Mouse (Mus musculus) adrenal gland, adult 2 months (tissue): ENCODE results near the gene Mycl. TPM values are rescaled to one million over a fixed set of nuclear protein-coding genes. Genes with fewer than 3 reads are reported as not detected.

Experiments
- DNase-seq: peaks from one replicate; pipeline ENCODE4 v3.0.0; 2021
- long read RNA-seq: library from polyadenylated mRNA; stranded (forward); transcript quantifications from one replicate; pipeline ENCODE4 v2.0.0, GENCODE M21; 2021
- polyA plus RNA-seq: library from polyadenylated mRNA; depleted of rRNA; stranded (reverse); fragments of >200 nt; gene quantifications from 2 replicates; pipeline ENCODE4 v1.2.3, GENCODE M21; 2012; rRNA removed
- total RNA-seq, 2 experiments: library from RNA; stranded (reverse); gene quantifications; 2 replicates each; pipeline ENCODE4 v1.2.3; 2021

The Mycl gene
- 1 to 10 TPM; 1.6 to 2.6 TPM for total RNA-seq
- polyA plus RNA-seq = 0.54 and 1.2 TPM in 2 replicates
- long read RNA-seq, partial matches to known transcripts = 0 of 6 reads
- long read RNA-seq, other reads (novel, unspliced or antisense) = 0 of 6 reads

GRCm38 (mm10) chr4:122995404-122996220 lies at the start of gene Mycl:
Gene Mycl, plus strand, starts transcription at chr4:122995652.
- peak; percentile 87 for DNase-seq

- DNase-seq = no peak
Measured at GRCm38 (mm10) chr4:122947223-122947622, 48.2 kb upstream of the Mycl start.

GRCm38 (mm10) chr4:122949096-122949495 lies 46.4 kb upstream of the Mycl start:
- DNase-seq = no peak

GRCm38 (mm10) chr4:122954680-122955411 lies 40.6 kb upstream of the Mycl start:
- no peak for DNase-seq

GRCm38 (mm10) chr4:122955412-122956136 lies 39.9 kb upstream of the Mycl start:
- peak; percentile 93 for DNase-seq

GRCm38 (mm10) chr4:122956301-122956700 lies 39.2 kb upstream of the Mycl start:
- no peak for DNase-seq

- DNase-seq = peak; percentile 45
Measured at GRCm38 (mm10) chr4:122958491-122959031, 36.9 kb upstream of the Mycl start.

- no peak for DNase-seq
Measured at GRCm38 (mm10) chr4:122959816-122960215, 35.6 kb upstream of the Mycl start.

GRCm38 (mm10) chr4:122960321-122961099 lies 34.9 kb upstream of the Mycl start:
- peak; percentile 36 for DNase-seq

- DNase-seq = peak; percentile 84
Measured at GRCm38 (mm10) chr4:122961100-122961567, 34.3 kb upstream of the Mycl start, which contains the start of gene Mfsd2a. Gene Mfsd2a, minus strand, starts transcription at chr4:122961188.

GRCm38 (mm10) chr4:122961589-122961988 lies 33.9 kb upstream of the Mycl start:
- DNase-seq = no peak

GRCm38 (mm10) chr4:122962751-122963150 lies 32.7 kb upstream of the Mycl start:
- no peak for DNase-seq

- DNase-seq = no peak
Measured at GRCm38 (mm10) chr4:122968106-122968505, 27.3 kb upstream of the Mycl start.

- no peak for DNase-seq
Measured at GRCm38 (mm10) chr4:122971191-122971590, 24.3 kb upstream of the Mycl start.

- no peak for DNase-seq
Measured at GRCm38 (mm10) chr4:122971646-122972045, 23.8 kb upstream of the Mycl start.

GRCm38 (mm10) chr4:122972056-122972455 lies 23.4 kb upstream of the Mycl start:
- no peak for DNase-seq

GRCm38 (mm10) chr4:122974976-122975520 lies 20.4 kb upstream of the Mycl start:
- no peak for DNase-seq

GRCm38 (mm10) chr4:122976885-122977284 lies 18.6 kb upstream of the Mycl start:
- DNase-seq = no peak

- DNase-seq = peak; percentile 33
Measured at GRCm38 (mm10) chr4:122978850-122979249, 16.6 kb upstream of the Mycl start.

- peak; percentile 34 for DNase-seq
Measured at GRCm38 (mm10) chr4:122979826-122980225, 15.6 kb upstream of the Mycl start.

- no peak for DNase-seq
Measured at GRCm38 (mm10) chr4:122980684-122981083, 14.8 kb upstream of the Mycl start.
